Mouse (Mus musculus) adrenal gland, postnatal 25 days (tissue): Measurements from ENCODE around the gene Ttyh1. TPM values are rescaled to one million over a fixed set of nuclear protein-coding genes. Genes with fewer than 3 reads are reported as not detected.

ENCODE experiments used
- DNase-seq: peaks from one replicate; pipeline ENCODE4 v3.0.0; 2021; ENCODE audit warnings: mixed read lengths
- total RNA-seq: library from RNA; stranded (reverse); gene quantifications from 2 replicates; pipeline ENCODE4 v1.2.3, GENCODE M21; 2021

Gene Ttyh1
- total RNA-seq, 1 experiment from 2014 or later = 2.3 TPM

GRCm38 (mm10) chr7:4123732-4124131, 4.5 kb downstream of the Ttyh1 start:
- DNase-seq = peak; percentile 43

DNA sequence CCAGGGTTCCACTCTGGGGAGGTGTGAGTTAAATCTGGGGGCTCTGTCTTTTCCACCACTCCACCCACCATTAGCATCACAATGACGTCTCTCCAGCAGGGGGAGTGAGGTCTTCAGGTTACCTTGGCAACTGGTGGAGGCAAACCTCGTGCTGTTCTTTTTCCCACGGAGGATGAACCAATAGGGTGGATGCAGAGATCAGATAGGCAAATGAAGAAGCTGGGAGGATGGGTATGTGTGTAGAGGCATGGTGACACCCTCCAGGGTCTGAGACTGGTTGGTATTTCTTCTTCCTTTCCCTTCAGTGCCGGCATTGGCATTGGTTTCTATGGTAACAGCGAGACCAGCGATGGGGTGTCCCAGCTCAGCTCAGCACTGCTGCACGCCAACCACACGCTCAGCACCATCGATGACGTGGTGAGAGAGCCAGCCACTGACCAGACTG, 5.1 kb downstream of the Ttyh1 start:
- no peak for DNase-seq

GRCm38 (mm10) chr7:4124856-4125255, 5.6 kb downstream of the Ttyh1 start:
- no peak for DNase-seq

DNA sequence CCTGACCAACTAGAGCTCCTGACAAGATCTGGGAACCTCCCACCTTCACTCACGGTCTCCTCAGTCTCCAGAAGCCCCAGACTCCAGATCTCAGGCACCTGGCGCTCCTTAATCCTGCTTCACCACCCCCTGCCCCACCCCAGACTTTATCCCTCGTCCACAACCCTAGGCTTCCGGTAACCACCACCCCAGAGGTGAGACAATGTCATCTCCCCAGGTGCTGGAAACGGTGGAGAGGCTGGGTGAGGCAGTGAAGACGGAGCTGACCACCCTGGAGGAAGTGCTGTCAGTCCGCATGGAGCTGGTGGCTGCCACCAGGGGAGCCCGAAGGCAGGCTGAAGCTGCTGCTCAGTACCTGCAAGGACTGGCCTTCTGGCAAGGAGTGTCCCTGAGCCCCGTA, 6.1 kb downstream of the Ttyh1 start:
- no peak for DNase-seq

DNA sequence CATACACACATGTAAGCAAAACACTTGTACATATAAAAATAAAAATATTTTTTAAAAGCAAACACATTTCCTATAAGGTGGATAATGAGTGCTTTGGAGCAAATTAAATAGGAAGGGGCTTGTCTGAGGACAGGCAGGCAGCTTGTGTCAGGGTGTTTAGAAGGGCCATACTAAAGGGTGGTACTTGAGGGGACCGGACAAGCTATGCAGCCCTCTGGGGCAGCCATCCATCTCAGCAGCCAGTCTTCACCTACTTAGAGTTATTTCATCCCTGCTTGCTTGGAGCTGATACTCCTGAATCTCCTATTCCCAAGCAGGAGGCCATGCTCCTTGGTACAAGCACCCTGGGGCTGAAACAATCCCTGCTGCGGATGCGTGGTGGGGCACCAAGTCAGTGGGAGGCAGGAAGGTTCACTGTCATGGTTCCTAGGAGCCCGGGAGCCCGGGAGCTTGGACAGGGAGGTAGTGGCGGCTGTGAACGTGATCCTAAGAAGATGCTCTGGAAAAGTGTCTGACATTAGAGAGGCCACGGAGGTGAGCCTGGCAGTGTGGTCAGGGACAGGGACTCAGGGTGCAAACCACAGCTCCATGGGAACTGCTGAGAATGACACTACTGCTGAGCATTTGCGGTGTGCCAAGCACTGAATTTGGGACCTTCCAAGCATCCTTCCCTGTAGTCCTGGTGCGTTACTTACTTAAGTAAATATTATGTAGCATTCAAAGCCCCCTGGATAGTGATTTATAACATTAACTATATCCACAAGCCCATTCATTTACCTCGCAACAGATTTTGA, 8.0 kb downstream of the Ttyh1 start:
- DNase-seq = no peak

GRCm38 (mm10) chr7:4127894-4128293, 8.7 kb downstream of the Ttyh1 start:
- no peak for DNase-seq

DNA sequence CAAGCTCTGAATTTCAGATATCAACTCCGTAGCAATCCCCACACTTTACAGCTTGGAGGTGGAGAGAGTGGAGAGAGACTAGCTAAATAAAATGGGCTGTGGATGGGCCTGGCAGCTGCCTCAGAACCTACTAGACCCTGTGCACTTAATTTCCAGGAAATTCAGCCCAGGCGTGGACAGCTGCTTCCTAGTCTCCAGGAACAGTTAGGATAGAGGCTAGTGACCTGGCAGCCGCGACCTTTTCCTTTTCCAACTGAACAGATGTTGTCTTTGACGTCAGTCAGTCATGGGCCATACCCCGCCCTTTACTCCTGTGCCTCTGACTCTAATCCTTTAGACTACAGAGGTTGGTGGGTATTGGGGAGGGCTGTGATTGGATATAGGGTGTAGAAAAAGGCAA, 9.7 kb downstream of the Ttyh1 start:
- no peak for DNase-seq

GRCm38 (mm10) chr7:4130686-4131452, 11.7 kb downstream of the Ttyh1 start:
- peak; percentile 81 for DNase-seq

- no peak for DNase-seq
Measured at GRCm38 (mm10) chr7:4131964-4132363, 12.8 kb downstream of the Ttyh1 start.

DNA sequence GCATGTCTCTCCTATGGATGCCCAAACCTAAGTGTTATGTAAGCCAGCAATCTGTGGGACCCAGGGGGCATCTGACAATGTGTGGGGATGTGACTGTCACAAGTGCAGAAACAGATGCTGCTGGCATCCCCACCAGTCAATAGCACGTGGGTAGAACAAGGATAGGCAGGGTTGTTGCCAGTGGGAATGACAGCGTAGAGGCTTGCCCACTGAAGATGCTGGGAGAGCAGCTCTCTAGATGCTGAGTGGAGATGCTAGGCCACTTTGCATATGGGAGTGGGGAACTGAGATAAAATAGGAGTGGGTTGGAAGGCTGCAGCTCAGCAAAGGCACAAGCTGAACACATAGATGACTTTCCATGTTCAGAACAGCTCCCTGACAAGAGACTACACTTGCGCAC, 13.4 kb downstream of the Ttyh1 start:
- no peak for DNase-seq

- no peak for DNase-seq
Measured at GRCm38 (mm10) chr7:4132998-4133397, 13.8 kb downstream of the Ttyh1 start.

DNA sequence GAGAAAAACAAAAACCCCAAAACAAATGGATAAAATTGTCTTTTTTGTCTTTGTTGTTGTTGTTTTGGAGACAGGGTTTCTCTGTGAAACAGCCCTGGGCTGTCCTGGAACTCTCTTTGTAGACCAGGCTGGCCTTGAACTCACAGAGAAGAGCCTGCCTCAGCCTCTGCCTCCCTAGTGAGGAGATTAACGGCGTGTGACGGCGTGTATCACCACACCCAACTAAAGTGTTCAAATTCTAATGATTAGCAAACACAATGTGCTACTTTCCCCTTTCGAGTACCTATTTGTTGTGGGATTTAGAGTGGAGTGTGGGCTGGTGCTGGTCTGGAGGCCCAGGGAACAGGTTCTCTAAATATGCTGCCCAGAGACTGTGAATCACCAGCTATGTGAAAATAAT, 15.7 kb downstream of the Ttyh1 start:
- DNase-seq = no peak

DNA sequence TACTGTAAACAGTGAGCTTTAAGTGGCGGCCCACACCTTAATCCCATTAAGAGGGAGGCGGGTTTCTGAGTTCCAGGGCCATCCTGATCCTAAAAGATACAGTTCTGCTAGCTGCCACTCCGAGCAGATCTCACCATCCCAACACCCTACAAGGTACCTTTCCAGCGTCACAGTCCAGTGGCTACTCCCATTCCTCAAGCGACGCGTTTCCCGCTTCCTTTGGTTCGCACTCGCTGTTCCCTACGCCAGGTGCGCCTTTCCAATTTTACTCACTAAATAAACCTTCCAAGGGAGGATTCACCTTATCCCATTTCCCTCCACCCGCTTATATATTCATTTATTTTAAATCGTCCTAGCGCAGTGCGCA, 17.2 kb downstream of the Ttyh1 start:
- DNase-seq = no peak

DNA sequence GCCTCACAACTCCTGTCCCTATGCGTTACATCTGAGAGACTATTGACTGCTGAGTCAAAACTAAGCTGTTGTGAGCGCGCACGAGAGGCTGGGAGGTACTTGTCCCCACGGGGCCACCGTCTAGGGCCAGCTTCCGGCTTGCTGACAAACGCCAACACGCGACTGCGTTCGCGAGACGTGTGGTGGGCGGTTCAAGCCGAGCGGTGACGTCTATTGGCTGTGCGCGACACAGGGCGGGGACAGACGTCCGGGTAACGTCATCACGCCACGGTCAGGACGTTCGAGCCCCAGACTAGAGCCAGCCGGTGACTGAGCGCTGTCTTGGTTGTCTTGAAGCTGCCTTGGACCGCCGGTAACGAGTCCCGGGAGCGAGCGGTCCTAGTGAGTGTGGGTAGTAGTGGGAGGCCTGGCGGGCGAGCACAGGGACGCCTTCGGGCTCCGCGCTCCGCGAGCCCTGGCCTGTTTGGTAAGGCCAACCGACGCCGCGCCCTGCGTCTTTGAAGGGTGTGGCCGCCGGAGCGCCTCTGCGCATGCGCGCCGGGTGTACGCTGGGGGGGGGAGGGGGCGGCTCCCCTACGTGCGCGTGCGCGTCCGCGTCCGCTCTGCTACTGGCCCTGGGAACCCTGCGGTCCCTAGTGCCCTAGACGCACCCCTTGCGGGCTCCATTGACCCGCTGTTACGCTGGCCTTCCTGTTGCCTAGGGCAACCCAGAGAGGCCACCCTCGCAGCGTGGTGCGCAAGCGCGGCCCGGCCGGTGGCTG, 17.7 kb downstream of the Ttyh1 start, which contains the start of gene Leng8:
Leng8 (plus strand) TSS at position 269 of the 761 bp plus-strand sequence.
- DNase-seq = peak; percentile 98

- no peak for DNase-seq
Measured at GRCm38 (mm10) chr7:4137746-4138145, 18.5 kb downstream of the Ttyh1 start.

DNA sequence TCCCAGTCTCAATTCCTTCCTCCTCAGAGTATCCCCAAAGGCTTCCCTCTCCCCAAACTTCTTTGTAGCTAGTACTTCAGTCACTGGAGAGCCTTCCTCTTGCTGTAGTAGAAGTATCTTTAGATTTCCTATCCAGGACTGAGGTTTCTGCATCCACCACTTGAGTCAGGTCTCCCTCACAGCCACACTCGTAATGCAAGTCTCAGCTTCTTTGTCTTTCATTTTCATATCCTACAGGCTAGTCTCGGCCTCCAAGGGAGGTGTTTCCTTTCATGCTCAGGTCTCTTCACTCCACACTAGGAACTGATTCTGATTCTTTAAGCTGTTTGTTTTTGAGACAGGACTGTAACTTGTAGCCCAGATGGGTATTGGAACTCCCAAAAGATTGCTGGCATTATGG, 19.0 kb downstream of the Ttyh1 start:
- DNase-seq = no peak

DNA sequence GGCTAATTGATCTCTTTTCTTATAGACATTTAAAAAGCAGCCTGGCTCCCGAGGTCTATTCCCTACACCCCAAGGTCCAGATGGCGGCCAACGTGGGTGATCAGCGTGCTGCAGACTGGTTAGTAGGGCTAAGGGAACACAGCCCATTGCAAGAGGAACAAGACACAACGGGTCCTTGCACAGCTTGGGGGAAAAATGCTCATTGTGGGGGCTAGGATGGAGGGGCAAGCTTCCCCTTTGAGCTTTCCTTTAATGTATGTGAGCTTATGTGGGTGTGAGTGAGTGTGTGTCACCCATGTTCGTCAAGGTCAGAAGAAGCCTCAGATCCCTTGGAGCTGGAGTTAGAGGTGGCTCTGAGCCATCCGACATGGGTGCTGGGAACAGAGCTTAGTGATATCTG, 19.5 kb downstream of the Ttyh1 start:
- no peak for DNase-seq

GRCm38 (mm10) chr7:4139391-4139790, 20.2 kb downstream of the Ttyh1 start:
- no peak for DNase-seq

GRCm38 (mm10) chr7:4141648-4142325, 22.6 kb downstream of the Ttyh1 start:
- no peak for DNase-seq

- no peak for DNase-seq
Measured at GRCm38 (mm10) chr7:4142796-4143445, 23.7 kb downstream of the Ttyh1 start.

DNA sequence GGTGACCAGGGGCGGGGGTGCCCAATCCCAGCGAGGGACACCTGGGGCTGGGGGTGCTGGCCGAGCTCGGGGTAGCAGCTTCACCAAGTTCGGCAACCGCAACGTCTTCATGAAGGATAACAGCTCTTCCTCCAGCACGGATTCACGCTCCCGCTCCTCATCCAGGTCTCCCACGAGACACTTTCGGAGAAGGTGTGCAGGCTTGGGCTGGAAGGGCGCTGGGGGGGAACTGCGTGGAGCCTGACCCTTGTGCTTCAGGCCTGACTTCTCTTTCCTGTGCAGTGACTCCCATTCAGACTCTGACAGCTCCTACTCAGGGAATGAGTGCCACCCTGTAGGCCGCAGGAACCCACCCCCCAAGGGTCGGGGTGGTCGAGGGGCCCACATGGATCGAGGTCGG, 24.3 kb downstream of the Ttyh1 start:
- no peak for DNase-seq

- DNase-seq = no peak
Measured at GRCm38 (mm10) chr7:4144046-4144445, 24.8 kb downstream of the Ttyh1 start.
